Mouse (Mus musculus): ENCODE measurements around the gene Moxd1. TPM values are rescaled to one million over a fixed set of nuclear protein-coding genes. Genes with fewer than 3 reads are reported as not detected.

The Moxd1 gene
- total RNA-seq, 2 experiments from 2014 or later, result not detected

Other genes starting within 250 kb of the Moxd1 start
- not detected in 2 replicates for gene Taar6, start 237.9 kb upstream of the Moxd1 start, total RNA-seq (2015)
- gene Taar6, start 237.9 kb upstream of the Moxd1 start, total RNA-seq (2017), result not detected in 2 replicates
- not detected in 2 replicates for gene Taar7a, start 230.0 kb upstream of the Moxd1 start, total RNA-seq (2015)
- not detected in 2 replicates for gene Taar7a, start 230.0 kb upstream of the Moxd1 start, total RNA-seq (2017)
- not detected in 2 replicates for gene Taar7b, start 223.6 kb upstream of the Moxd1 start, total RNA-seq (2015)
- not detected in 2 replicates for gene Taar7b, start 223.6 kb upstream of the Moxd1 start, total RNA-seq (2017)
- not detected in 2 replicates for gene Taar7d, start 196.3 kb upstream of the Moxd1 start, total RNA-seq (2015)
- gene Taar7d, start 196.3 kb upstream of the Moxd1 start, total RNA-seq (2017), result not detected in 2 replicates
- gene Taar7e, start 185.9 kb upstream of the Moxd1 start, total RNA-seq (2015), result not detected in 2 replicates
- gene Taar7e, start 185.9 kb upstream of the Moxd1 start, total RNA-seq (2017), result not detected in 2 replicates
- not detected in 2 replicates for gene Taar7f, start 174.0 kb upstream of the Moxd1 start, total RNA-seq (2015)
- gene Taar7f, start 174.0 kb upstream of the Moxd1 start, total RNA-seq (2017), result not detected in 2 replicates
- not detected in 2 replicates for gene Taar8a, start 147.0 kb upstream of the Moxd1 start, total RNA-seq (2015)
- not detected in 2 replicates for gene Taar8a, start 147.0 kb upstream of the Moxd1 start, total RNA-seq (2017)
- not detected in 2 replicates for gene Taar8b, start 131.2 kb upstream of the Moxd1 start, total RNA-seq (2015)
- gene Taar8b, start 131.2 kb upstream of the Moxd1 start, total RNA-seq (2017), result not detected in 2 replicates
- not detected in 2 replicates for gene Taar8c, start 121.6 kb upstream of the Moxd1 start, total RNA-seq (2015)
- gene Taar8c, start 121.6 kb upstream of the Moxd1 start, total RNA-seq (2017), result not detected in 2 replicates
- not detected in 2 replicates for gene Taar9, start 114.0 kb upstream of the Moxd1 start, total RNA-seq (2015)
- gene Taar9, start 114.0 kb upstream of the Moxd1 start, total RNA-seq (2017), result not detected in 2 replicates
- gene Stx7, start 74.2 kb upstream of the Moxd1 start, total RNA-seq (2015), result 163 and 174 TPM in 2 replicates
- 174 and 189 TPM in 2 replicates for gene Stx7, start 74.2 kb upstream of the Moxd1 start, total RNA-seq (2017)